Mouse (Mus musculus): ENCODE measurements around the gene St8sia1. TPM values are rescaled to one million over a fixed set of nuclear protein-coding genes. Genes with fewer than 3 reads are reported as not detected.

The St8sia1 gene
- polyA plus RNA-seq, 1 experiment from 2014 or later, result 1.1 TPM

DNA sequence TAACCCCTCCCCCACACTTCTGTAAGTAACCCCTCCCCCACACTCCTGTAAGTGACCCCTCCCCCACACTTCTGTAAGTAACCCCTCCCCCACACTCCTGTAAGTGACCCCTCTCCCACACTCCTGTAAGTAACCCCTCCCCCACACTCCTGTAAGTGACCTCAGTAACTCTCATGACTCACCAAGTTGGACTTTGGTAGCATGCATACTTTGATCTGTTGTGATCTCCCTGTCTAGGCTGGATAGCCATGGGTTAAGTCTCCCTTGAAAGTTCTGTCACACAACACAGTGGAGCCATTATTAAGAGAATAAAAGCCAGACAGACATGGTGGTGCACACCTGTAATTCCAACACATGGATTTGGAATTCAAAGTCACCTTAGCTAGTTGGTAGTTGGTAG lies 11.1 kb downstream of the St8sia1 start:
- Histone ChIP-seq H3K27ac (ENCODE audit: low read length) (no peak overlapping the region), H3K4me1 (ENCODE audit: control insufficient read depth, insufficient read depth, low read length) (no peaks in the 10 kb centered on the region), H3K4me2 (replicated peaks; ENCODE audit: low read depth, low read length) (no peak overlapping the region), H3K4me3 (ENCODE audit: low read depth, low read length) (no peak overlapping the region), H3K27me3 (ENCODE audit: control insufficient read depth, insufficient read depth, low read length) (no peaks in the 10 kb centered on the region), H3K9ac (replicated peaks; ENCODE audit: low read depth, low read length) (no peak overlapping the region), H3K9me3 (ENCODE audit: control insufficient read depth, low read depth, low read length) (no peaks in the 10 kb centered on the region), H3K36me3 (ENCODE audit: control insufficient read depth, insufficient read depth, low read length) (no peaks in the 10 kb centered on the region)
- no peak for ATAC-seq (ENCODE audit: insufficient number of reproducible peaks, insufficient read depth, low FRiP score, low read depth)

GRCm38 (mm10) chr6:142952361-142952954 lies 11.8 kb downstream of the St8sia1 start:
- Histone ChIP-seq H3K4me3 (ENCODE audit: low read depth, low read length) (no peak overlapping the region), H3K27ac (ENCODE audit: low read length) (no peak overlapping the region), H3K27me3 (ENCODE audit: control insufficient read depth, insufficient read depth, low read length) (no peaks in the 10 kb centered on the region), H3K4me2 (replicated peaks; ENCODE audit: low read depth, low read length) (no peak overlapping the region), H3K4me1 (ENCODE audit: control insufficient read depth, insufficient read depth, low read length) (no peaks in the 10 kb centered on the region), H3K36me3 (ENCODE audit: control insufficient read depth, insufficient read depth, low read length) (no peaks in the 10 kb centered on the region), H3K9ac (replicated peaks; ENCODE audit: low read depth, low read length) (no peak overlapping the region), H3K9me3 (ENCODE audit: control insufficient read depth, low read depth, low read length) (no peaks in the 10 kb centered on the region)
- ATAC-seq (ENCODE audit: insufficient number of reproducible peaks, insufficient read depth, low FRiP score, low read depth), result no peak
- WGBS, result 89% methylated on average over 7 of the region's 7 CpGs

GRCm38 (mm10) chr6:142951564-142952308 lies 12.5 kb downstream of the St8sia1 start:
- Histone ChIP-seq H3K27ac (ENCODE audit: low read length) (no peak overlapping the region), H3K9ac (replicated peaks; ENCODE audit: low read depth, low read length) (no peak overlapping the region), H3K9me3 (ENCODE audit: control insufficient read depth, low read depth, low read length) (no peaks in the 10 kb centered on the region), H3K4me3 (ENCODE audit: low read depth, low read length) (no peak overlapping the region), H3K27me3 (ENCODE audit: control insufficient read depth, insufficient read depth, low read length) (no peaks in the 10 kb centered on the region), H3K4me2 (replicated peaks; ENCODE audit: low read depth, low read length) (no peak overlapping the region), H3K36me3 (ENCODE audit: control insufficient read depth, insufficient read depth, low read length) (no peaks in the 10 kb centered on the region), H3K4me1 (ENCODE audit: control insufficient read depth, insufficient read depth, low read length) (no peaks in the 10 kb centered on the region)
- ATAC-seq (ENCODE audit: insufficient number of reproducible peaks, insufficient read depth, low FRiP score, low read depth), result no peak
- 84% methylated on average over 7 of the region's 7 CpGs for WGBS

- WGBS, result 81% methylated on average over 11 of the region's 11 CpGs
Observed at GRCm38 (mm10) chr6:142950354-142950753, 13.9 kb downstream of the St8sia1 start.

DNA sequence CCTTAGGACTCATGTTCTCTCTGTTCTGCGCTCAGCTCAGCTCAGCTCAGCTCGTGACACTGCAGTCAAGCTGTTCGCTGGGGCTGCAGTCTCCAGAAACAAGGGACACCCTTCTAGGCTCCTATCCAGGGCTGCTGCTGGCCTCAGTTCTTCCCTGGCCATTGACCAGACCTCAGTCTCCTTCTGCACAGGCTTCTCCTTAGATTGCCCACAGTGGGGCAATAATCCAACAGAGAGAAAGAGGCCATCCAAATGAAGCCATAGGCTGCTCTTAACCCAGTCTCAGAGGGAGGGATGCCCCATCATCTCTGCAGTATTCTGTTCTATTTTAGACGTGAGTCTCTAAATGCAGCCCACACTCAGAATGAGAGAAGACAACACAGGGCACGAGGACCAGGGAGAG lies 15.3 kb downstream of the St8sia1 start:
- Histone ChIP-seq H3K36me3 (ENCODE audit: control insufficient read depth, insufficient read depth, low read length) (no peaks in the 10 kb centered on the region), H3K27ac (ENCODE audit: low read length) (no peak overlapping the region), H3K27me3 (ENCODE audit: control insufficient read depth, insufficient read depth, low read length) (no peaks in the 10 kb centered on the region), H3K4me3 (ENCODE audit: low read depth, low read length) (no peak overlapping the region), H3K9ac (replicated peaks; ENCODE audit: low read depth, low read length) (no peak overlapping the region), H3K9me3 (ENCODE audit: control insufficient read depth, low read depth, low read length) (no peaks in the 10 kb centered on the region), H3K4me2 (replicated peaks; ENCODE audit: low read depth, low read length) (no peak overlapping the region), H3K4me1 (ENCODE audit: control insufficient read depth, insufficient read depth, low read length) (0 out of 2 replicates have a peak, but pooled peaks cover 3% of the 10 kb centered on the region)
- 78% methylated on average over 5 of the region's 5 CpGs for WGBS
- ATAC-seq (ENCODE audit: insufficient number of reproducible peaks, insufficient read depth, low FRiP score, low read depth), result no peak

More at GRCm38 (mm10) chr6:142950354-142950753, 13.9 kb downstream of the St8sia1 start:
- Histone ChIP-seq H3K9me3 (ENCODE audit: control insufficient read depth, low read depth, low read length) (no peaks in the 10 kb centered on the region), H3K4me1 (ENCODE audit: control insufficient read depth, insufficient read depth, low read length) (0 out of 2 replicates have a peak, but pooled peaks cover 3% of the 10 kb centered on the region), H3K9ac (replicated peaks; ENCODE audit: low read depth, low read length) (no peak overlapping the region), H3K4me3 (ENCODE audit: low read depth, low read length) (no peak overlapping the region), H3K27me3 (ENCODE audit: control insufficient read depth, insufficient read depth, low read length) (no peaks in the 10 kb centered on the region), H3K36me3 (ENCODE audit: control insufficient read depth, insufficient read depth, low read length) (no peaks in the 10 kb centered on the region), H3K4me2 (replicated peaks; ENCODE audit: low read depth, low read length) (no peak overlapping the region), H3K27ac (ENCODE audit: low read length) (no peak overlapping the region)
- no peak for ATAC-seq (ENCODE audit: insufficient number of reproducible peaks, insufficient read depth, low FRiP score, low read depth)

- ATAC-seq (ENCODE audit: insufficient number of reproducible peaks, insufficient read depth, low FRiP score, low read depth), result no peak
- Histone ChIP-seq H3K36me3 (ENCODE audit: control insufficient read depth, insufficient read depth, low read length) (no peaks in the 10 kb centered on the region), H3K27me3 (ENCODE audit: control insufficient read depth, insufficient read depth, low read length) (no peaks in the 10 kb centered on the region), H3K9me3 (ENCODE audit: control insufficient read depth, low read depth, low read length) (no peaks in the 10 kb centered on the region), H3K4me1 (ENCODE audit: control insufficient read depth, insufficient read depth, low read length) (0 out of 2 replicates have a peak, but pooled peaks cover 3% of the 10 kb centered on the region), H3K9ac (replicated peaks; ENCODE audit: low read depth, low read length) (no peak overlapping the region), H3K4me3 (ENCODE audit: low read depth, low read length) (no peak overlapping the region), H3K27ac (ENCODE audit: low read length) (no peak overlapping the region), H3K4me2 (replicated peaks; ENCODE audit: low read depth, low read length) (no peak overlapping the region)
- 87% methylated on average over 6 of the region's 6 CpGs for WGBS
Observed at GRCm38 (mm10) chr6:142947029-142947428, 17.2 kb downstream of the St8sia1 start.

DNA sequence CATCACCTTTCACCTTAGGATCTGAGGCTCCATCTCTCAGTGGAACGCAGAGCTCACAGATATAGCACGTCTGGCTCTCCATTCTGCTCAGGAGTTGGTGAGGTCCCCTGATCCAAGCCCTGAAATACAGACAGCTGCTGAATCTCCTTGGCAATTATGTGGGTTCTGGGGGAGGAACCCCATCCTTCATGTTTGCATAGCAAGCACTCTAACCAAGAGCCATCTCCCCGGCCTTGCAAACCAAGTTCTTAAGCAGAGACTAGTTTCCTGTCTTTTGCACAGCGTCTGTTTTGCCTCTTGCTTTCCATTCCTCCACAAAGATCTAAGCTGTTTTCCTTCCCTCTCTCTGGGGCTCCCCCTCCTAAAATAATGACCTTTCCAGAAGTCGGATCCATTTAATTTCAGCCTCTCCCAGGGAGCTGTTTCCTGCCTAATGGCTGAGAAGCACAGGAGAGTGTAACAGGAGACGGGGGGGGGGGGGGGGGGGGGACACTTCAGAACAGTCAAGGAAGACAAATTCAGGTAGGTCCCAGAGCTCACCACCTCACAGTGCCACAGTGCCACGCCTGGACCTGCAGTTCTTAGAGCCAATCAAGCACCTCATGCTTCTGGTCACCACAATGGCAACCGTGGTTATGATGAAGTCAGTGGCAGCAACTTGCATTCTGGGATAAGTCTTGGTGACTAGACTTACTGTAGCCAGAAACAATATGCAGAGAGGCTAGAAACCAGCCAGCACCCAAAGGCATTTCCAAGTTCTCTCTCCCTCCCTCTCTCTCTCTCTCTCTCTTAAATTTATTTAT lies 18.0 kb downstream of the St8sia1 start:
- H3K4me1 ChIP-seq (ENCODE audit: control insufficient read depth, insufficient read depth, low read length), result 0 out of 2 replicates have a peak, but pooled peaks cover 3% of the 10 kb centered on the region
- no peak overlapping the region for H3K27ac ChIP-seq (ENCODE audit: low read length)
- H3K9me3 ChIP-seq (ENCODE audit: control insufficient read depth, low read depth, low read length), result no peaks in the 10 kb centered on the region
- WGBS, result 46% methylated on average over 7 of the region's 8 CpGs
- H3K9ac ChIP-seq (replicated peaks; ENCODE audit: low read depth, low read length), result no peak overlapping the region
- no peak overlapping the region for H3K4me3 ChIP-seq (ENCODE audit: low read depth, low read length)
- ATAC-seq (ENCODE audit: insufficient number of reproducible peaks, insufficient read depth, low FRiP score, low read depth), result 0 out of 2 replicates have a peak, but pooled peaks have one; percentile 5
- H3K27me3 ChIP-seq (ENCODE audit: control insufficient read depth, insufficient read depth, low read length), result no peaks in the 10 kb centered on the region
- no peaks in the 10 kb centered on the region for H3K36me3 ChIP-seq (ENCODE audit: control insufficient read depth, insufficient read depth, low read length)
- no peak overlapping the region for H3K4me2 ChIP-seq (replicated peaks; ENCODE audit: low read depth, low read length)

- Histone ChIP-seq H3K4me3 (ENCODE audit: low read depth, low read length) (no peak overlapping the region), H3K27me3 (ENCODE audit: control insufficient read depth, insufficient read depth, low read length) (no peaks in the 10 kb centered on the region), H3K27ac (ENCODE audit: low read length) (no peak overlapping the region), H3K9me3 (ENCODE audit: control insufficient read depth, low read depth, low read length) (no peaks in the 10 kb centered on the region), H3K36me3 (ENCODE audit: control insufficient read depth, insufficient read depth, low read length) (no peaks in the 10 kb centered on the region), H3K9ac (replicated peaks; ENCODE audit: low read depth, low read length) (no peak overlapping the region), H3K4me1 (ENCODE audit: control insufficient read depth, insufficient read depth, low read length) (0 out of 2 replicates have a peak, but pooled peaks cover 3% of the 10 kb centered on the region), H3K4me2 (replicated peaks; ENCODE audit: low read depth, low read length) (no peak overlapping the region)
- no peak for ATAC-seq (ENCODE audit: insufficient number of reproducible peaks, insufficient read depth, low FRiP score, low read depth)
- 74% methylated on average over 2 of the region's 2 CpGs for WGBS
Observed at GRCm38 (mm10) chr6:142945461-142945860, 18.8 kb downstream of the St8sia1 start.
